Comparison of ENCODE assay signal across 15 mouse cellular contexts in genomic region chr12:106376783-106377182, GRCm38 (mm10).
"Had no signal": no experiment of that assay in that cellular context is flagged by ENCODE, and none has a peak within 500 bp of the region (broad histone marks: within the 10 kb centered on the region; RNA-seq: fewer than 3 reads in every experiment).

No protein-coding gene starts in this region.

- H3K27me3 ChIP-seq: midbrain, embryonic 15.5 days; neural tube, embryonic 12.5 days had no signal

- ATAC-seq: midbrain, embryonic 15.5 days had no signal

- H3K27ac ChIP-seq: left cerebral cortex, adult 2 months; limb, embryonic 10.5 days; liver, embryonic 15.5 days; macrophage; midbrain, embryonic 15.5 days; neural tube, embryonic 12.5 days had no signal

- H3K4me2 ChIP-seq: liver, embryonic 11.5 days; liver, embryonic 15.5 days; midbrain, embryonic 15.5 days; neural tube, embryonic 12.5 days had no signal

- H3K4me3 ChIP-seq: left cerebral cortex, adult 2 months; limb, embryonic 10.5 days; liver, embryonic 15.5 days; midbrain, embryonic 15.5 days; neural tube, embryonic 12.5 days had no signal

- DNase-seq: kidney, adult 18-20 months; kidney, postnatal 10 days; kidney, postnatal 4 days; lung, adult 2 months; lung, postnatal 10 days; right cerebral cortex, postnatal 14 days; thymus, adult 18-20 months; thymus, postnatal 14 days had no signal

- H3K9ac ChIP-seq: liver, embryonic 15.5 days; midbrain, embryonic 15.5 days; neural tube, embryonic 12.5 days had no signal

- H3K4me1 ChIP-seq: liver, embryonic 15.5 days had no signal

- H3K9me3 ChIP-seq: limb, embryonic 10.5 days; liver, embryonic 15.5 days; midbrain, embryonic 15.5 days; neural tube, embryonic 12.5 days had no signal

- H3K36me3 ChIP-seq: limb, embryonic 10.5 days; liver, embryonic 15.5 days; midbrain, embryonic 15.5 days; neural tube, embryonic 12.5 days had no signal
